Mouse (Mus musculus) MEL (cell line): ENCODE measurements at regions not wholly inside any gene's neighbourhood (a gene's known extent, or its start where the extent isn't known, plus 50 kb on each side); places are given as distances from the start of the nearest gene placed in this dataset.

Source experiments
- CTCF ChIP-seq, 3 experiments: IDR thresholded peaks in 2 of 3; conservative IDR thresholded peaks in 1 of 3; 2 replicates each; pipeline ENCODE4 v1.5.1; 2011 to 2012; ENCODE audit warnings: low read length in 3 of 3, low read depth in 2 of 3, mild to moderate bottlenecking in 2 of 3, improper control_type of control experiment in 1 of 3, inconsistent platforms in 1 of 3, mixed read lengths in 1 of 3, moderate library complexity in 1 of 3; ENCODE audit not compliant: control insufficient read depth in 1 of 3, insufficient read depth in 1 of 3, poor library complexity in 1 of 3, severe bottlenecking in 1 of 3
- ELF1 ChIP-seq: IDR thresholded peaks from 2 replicates; pipeline ENCODE4 v1.6.1; 2014; ENCODE audit warnings: low read depth, mild to moderate bottlenecking, inconsistent platforms, low read length, improper control_type of control experiment, moderate library complexity
- EP300 ChIP-seq, 2 experiments: IDR thresholded peaks; 2 replicates each; pipeline ENCODE4 v1.6.1; 2011; ENCODE audit warnings: improper control_type of control experiment in 2 of 2, low read length in 2 of 2, low read depth in 1 of 2, mild to moderate bottlenecking in 1 of 2
- GATA1 ChIP-seq: IDR thresholded peaks from 2 replicates; pipeline ENCODE4 v1.6.1; 2011; ENCODE audit warnings: low read depth, low read length, improper control_type of control experiment
- KAT2A ChIP-seq: conservative IDR thresholded peaks from 2 replicates; pipeline ENCODE4 v1.6.1; 2012; ENCODE audit warnings: low read depth, low read length, improper control_type of control experiment, inconsistent platforms
- MAX ChIP-seq: IDR thresholded peaks from 2 replicates; pipeline ENCODE4 v1.6.1; 2011; ENCODE audit warnings: low read length, improper control_type of control experiment
- MAZ ChIP-seq: IDR thresholded peaks from 2 replicates; pipeline ENCODE4 v1.6.1; 2012; ENCODE audit warnings: low read depth, mild to moderate bottlenecking, inconsistent platforms, low read length, improper control_type of control experiment
- MXI1 ChIP-seq: IDR thresholded peaks from 2 replicates; pipeline ENCODE4 v1.6.1; 2011; ENCODE audit warnings: mild to moderate bottlenecking, low read depth, low read length, improper control_type of control experiment
- MYC ChIP-seq: IDR thresholded peaks from 2 replicates; pipeline ENCODE4 v1.6.1; 2011; ENCODE audit warnings: low read depth, mild to moderate bottlenecking, low read length, improper control_type of control experiment, moderate library complexity
- POLR2A ChIP-seq, 2 experiments: IDR thresholded peaks; 2 replicates each; pipeline ENCODE4 v1.6.1; 2011 to 2012; ENCODE audit warnings: low read length in 2 of 2, mild to moderate bottlenecking in 2 of 2, control low read depth in 1 of 2, improper control_type of control experiment in 1 of 2, low read depth in 1 of 2, moderate library complexity in 1 of 2; ENCODE audit not compliant: control insufficient read depth in 1 of 2, insufficient read depth in 1 of 2, poor library complexity in 1 of 2
- POLR2AphosphoS2 ChIP-seq: IDR thresholded peaks from 2 replicates; pipeline ENCODE4 v1.6.1; 2011; ENCODE audit warnings: low read length, improper control_type of control experiment
- USF1 ChIP-seq: IDR thresholded peaks from 2 replicates; pipeline ENCODE4 v1.6.1; 2014; ENCODE audit warnings: low read depth, mild to moderate bottlenecking, inconsistent platforms, low read length, improper control_type of control experiment, moderate library complexity
- ZC3H11A ChIP-seq: IDR thresholded peaks from 2 replicates; pipeline ENCODE4 v1.6.1; 2012; ENCODE audit warnings: low read depth, mild to moderate bottlenecking, inconsistent platforms, low read length, improper control_type of control experiment

DNA sequence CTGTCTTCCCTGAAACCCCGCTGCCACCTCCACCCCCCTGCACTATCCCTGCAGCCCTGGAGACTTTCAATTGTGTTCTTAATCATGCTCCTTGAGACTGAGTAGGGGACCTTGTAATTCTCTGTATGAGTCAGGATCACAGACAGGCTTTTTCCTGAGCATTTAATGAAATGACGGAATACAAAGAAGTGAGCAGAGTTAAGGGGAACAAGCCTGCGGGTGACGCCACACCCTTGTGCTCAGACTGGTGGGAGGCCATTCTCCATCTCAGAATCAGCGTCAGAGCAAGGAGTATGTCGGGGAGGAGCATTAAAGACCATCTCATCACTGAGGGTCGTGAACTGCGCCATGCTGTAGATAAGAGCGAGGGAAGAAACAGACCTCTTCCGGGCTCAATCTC lies 359.3 kb upstream of the Tle4 start:
- TF ChIP-seq CTCF (IDR thresholded peaks at IDR 0.05 in 2 of 3, conservative IDR thresholded peaks at IDR 0.05 in 1 of 3; ENCODE audit: control insufficient read depth in 1 of 3, insufficient read depth in 1 of 3, low read depth in 2 of 3, low read length in 3 of 3, poor library complexity in 1 of 3, severe bottlenecking in 1 of 3) (no peak), ELF1 (no peak), KAT2A (no peak), USF1 (no peak), POLR2A (IDR thresholded peaks at IDR 0.05; ENCODE audit: control insufficient read depth in 1 of 2, insufficient read depth in 1 of 2, low read depth in 1 of 2, low read length in 2 of 2, poor library complexity in 1 of 2) (no peak), MYC (no peak), MAZ (no peak), POLR2AphosphoS2 (no peak), GATA1 (no peak), EP300 (IDR thresholded peaks at IDR 0.05; ENCODE audit: low read depth in 1 of 2, low read length in 2 of 2) (no peak), ZC3H11A (no peak), MAX (no peak), MXI1 (no peak)
